Mouse (Mus musculus): ENCODE measurements at regions not wholly inside any gene's neighbourhood (a gene's known extent, or its start where the extent isn't known, plus 50 kb on each side); places are given as distances from the start of the nearest gene placed in this dataset.

DNA sequence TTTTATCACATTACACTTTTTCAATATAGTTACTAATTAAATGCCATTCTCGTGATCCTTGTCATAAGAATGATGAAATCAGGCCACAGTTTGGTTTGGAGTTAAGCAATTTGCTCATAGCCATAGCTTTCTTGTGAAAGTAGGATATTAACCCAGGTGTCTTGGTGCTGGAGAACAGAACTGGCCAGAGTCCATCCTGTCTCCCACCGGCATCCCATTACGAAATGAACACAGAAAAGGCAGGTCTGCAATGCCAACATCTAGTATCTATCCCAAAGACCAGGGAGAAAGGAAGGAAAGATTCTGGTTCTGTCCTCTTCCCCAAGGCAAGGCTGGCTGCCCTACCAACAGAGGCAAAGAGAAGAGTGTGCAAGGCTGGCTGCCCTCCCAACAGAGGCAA, 61.6 kb upstream of the Avpr1a start:
- DNase-seq (ENCODE audit: low spot score in 2 of 2): no peak

- DNase-seq (ENCODE audit: low spot score in 2 of 2): no peak
These were observed 68.5 kb upstream of the Avpr1a start for GRCm38 (mm10) chr10:122379661-122380344.

DNA sequence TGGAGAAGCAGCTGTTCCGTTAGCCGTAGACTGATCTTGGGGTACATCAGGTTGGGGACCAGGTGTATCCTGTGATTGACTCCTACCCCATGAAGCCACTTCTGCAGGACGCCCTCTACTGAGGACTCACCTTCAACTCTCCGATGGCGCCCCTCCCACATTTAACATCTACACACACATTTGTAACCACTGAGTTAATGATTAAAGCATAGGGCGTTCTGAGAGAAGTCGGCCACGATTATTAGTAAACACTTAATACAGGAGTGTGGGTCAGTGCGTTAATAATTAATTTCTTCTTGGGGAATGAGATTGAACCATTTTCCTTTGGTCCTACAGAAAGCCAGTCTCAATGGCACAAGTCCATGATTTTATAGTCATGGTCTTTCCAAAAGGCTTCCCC, 105.0 kb upstream of the Avpr1a start:
- no peak for DNase-seq (ENCODE audit: low spot score in 2 of 2)

- no peak for DNase-seq (ENCODE audit: low spot score in 2 of 2)
These were observed 105.9 kb upstream of the Avpr1a start for GRCm38 (mm10) chr10:122342356-122342755.

DNA sequence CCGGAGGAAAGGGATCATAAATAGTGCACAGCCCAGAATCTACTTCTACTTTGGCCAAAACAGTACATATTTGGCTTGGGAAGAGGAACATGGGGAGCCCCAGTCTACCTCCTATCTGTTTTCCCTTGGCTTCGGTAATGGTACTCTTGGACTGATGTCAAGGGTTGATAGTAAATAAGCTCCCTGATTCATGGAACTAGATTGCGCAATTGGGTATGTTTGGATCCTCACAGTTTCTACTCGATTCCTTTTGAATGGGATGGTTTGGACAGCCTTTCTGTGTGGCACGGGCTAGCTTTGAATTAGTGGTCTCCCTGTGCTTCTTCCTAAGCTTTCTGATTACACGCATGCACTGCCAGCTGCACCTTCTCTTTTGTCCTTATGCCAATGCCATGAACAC, 121.4 kb upstream of the Avpr1a start:
- DNase-seq (ENCODE audit: low spot score in 2 of 2): peak in 1 of 2 experiments; percentile 23

DNA sequence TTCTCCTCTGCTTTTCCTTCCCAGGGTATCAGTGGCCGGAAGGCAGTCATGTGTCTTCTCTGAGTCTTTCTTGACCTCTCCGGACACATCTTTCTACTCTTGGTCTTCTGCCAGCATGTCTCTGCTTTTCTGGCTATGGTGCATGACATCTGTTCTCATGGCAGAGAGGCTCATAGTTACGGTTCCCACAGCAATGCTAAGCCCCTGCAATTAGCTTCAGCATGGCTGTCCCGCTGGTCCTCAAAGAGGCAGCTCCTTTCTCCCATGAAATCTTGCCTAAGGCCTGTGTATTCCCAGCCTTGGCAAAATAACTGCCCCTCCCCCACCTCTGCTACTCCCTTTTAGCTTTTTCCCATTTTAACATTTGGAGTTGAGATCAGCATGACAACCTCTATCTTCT, 129.4 kb upstream of the Avpr1a start:
- DNase-seq (ENCODE audit: low spot score in 2 of 2): no peak

DNA sequence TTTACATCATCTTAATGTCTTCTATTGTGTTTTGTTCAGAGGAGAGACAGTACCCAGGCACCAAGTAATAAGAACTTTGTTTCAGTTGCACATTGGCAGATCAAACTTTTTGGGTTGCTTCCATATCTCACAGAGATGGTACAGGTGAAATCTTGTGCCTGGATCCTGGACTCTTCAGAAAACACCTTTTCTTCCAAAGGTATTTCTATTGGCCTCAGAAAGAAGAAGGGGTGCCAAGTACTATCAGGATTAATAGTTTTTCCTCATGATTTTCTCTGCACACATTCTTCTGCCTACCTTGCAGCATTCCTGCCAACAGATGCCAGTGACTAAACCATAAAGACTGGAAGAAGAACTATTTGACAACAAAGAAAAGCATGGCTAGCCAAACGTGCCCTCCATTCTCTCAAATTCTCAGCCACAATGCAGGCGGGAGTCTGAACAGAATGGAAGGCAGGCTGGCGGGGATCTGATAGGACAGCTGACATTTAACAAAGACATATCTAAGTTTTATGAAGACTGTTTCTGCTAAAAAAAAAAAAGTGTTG, 137.6 kb upstream of the Avpr1a start:
- DNase-seq (ENCODE audit: low spot score in 2 of 2): no peak

DNA sequence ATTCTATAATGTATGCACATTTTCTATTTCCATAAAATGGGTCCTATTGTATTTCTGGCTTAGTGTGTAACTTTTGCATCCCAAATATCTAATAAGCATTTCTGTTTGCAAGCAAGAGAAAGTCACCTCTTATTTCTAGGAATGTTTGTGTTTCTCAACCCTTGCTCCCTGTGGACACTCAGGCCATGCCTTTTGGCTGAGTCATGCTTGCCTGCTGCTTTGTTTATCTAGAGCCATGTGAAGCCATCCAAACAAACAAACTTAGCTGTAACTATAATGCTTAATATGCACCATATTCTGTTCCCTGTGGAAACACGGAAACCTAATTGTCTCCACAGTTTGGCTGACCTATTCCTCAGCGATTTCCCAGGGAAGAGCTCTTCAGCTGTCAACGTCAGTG, 139.6 kb upstream of the Avpr1a start:
- DNase-seq (ENCODE audit: low spot score in 2 of 2): no peak

GRCm38 (mm10) chr10:122302259-122302658, 146.0 kb upstream of the Avpr1a start:
- DNase-seq (ENCODE audit: low spot score in 2 of 2): no peak

- DNase-seq (ENCODE audit: low spot score in 2 of 2): no peak
These were observed 152.3 kb upstream of the Avpr1a start for GRCm38 (mm10) chr10:122295921-122296425.

- no peak for DNase-seq (ENCODE audit: low spot score in 2 of 2)
These were observed 156.7 kb upstream of the Avpr1a start for GRCm38 (mm10) chr10:122291611-122292010.

DNA sequence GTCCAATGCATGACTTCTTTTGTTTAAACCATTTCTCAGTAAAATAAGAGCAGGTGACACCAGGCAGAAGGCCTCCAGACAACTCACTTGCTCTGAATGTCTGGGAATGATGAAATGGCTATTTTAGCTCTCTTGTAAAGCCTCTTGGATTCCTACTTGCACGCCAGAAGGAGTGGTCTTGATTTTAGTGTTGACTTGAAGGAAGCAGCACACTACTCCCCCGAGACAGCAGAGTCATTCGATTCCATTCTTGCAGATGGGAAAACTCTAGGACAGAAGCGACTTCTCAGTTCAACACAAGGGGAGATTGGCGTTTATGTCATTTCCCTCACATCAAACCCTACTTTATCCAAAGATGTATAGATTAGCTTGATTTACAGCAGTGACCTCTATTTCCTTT, 157.2 kb upstream of the Avpr1a start:
- DNase-seq (ENCODE audit: low spot score in 2 of 2): no peak

DNA sequence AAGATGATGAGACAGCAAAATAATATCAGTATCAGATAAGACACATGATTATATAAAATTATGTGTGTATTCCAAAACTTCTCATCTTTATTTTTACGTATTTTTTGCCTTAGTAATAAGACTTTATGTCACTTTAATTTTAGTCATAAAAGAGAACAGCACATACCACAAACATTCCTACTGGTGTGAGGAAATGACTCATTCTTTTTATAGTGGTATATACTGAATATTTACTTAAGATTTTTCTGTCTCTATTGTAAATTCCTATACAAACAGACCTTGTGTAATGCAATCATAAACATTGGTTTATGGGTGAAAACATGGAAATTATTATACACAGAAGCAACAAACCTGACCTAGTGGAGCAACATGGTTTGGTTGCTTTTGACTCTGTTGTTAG, 173.4 kb upstream of the Avpr1a start:
- no peak for DNase-seq (ENCODE audit: low spot score in 2 of 2)

GRCm38 (mm10) chr10:122274181-122274580, 174.1 kb upstream of the Avpr1a start:
- peak in 1 of 2 experiments; percentile 3 for DNase-seq (ENCODE audit: low spot score in 2 of 2)

- no peak for DNase-seq (ENCODE audit: low spot score in 2 of 2)
These were observed 166.9 kb upstream of the Rxylt1 start for GRCm38 (mm10) chr10:122264070-122264469.

GRCm38 (mm10) chr10:122259354-122259753, 162.2 kb upstream of the Rxylt1 start:
- no peak for DNase-seq (ENCODE audit: low spot score in 2 of 2)

DNA sequence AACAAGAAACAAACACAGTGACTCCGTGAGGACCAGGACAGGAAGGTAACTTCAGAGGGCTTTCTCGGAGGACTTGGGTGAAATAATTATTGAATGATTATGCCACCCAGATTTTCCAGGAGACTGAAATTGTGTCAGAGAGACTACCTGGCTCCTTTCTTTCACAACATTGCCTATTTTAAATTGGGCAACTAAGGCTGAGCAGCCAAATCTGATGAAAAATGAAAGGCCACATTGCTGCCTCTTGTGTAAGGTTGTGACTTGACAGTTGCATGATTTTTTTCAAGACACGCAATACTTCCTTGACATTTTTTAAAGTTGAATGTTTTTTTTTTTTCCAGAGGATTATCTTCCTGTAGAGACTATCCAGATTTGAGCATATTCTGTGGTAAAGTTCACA, 161.5 kb upstream of the Rxylt1 start:
- no peak for DNase-seq (ENCODE audit: low spot score in 2 of 2)

GRCm38 (mm10) chr10:122231818-122232217, 134.6 kb upstream of the Rxylt1 start:
- no peak for DNase-seq (ENCODE audit: low spot score in 2 of 2)

DNA sequence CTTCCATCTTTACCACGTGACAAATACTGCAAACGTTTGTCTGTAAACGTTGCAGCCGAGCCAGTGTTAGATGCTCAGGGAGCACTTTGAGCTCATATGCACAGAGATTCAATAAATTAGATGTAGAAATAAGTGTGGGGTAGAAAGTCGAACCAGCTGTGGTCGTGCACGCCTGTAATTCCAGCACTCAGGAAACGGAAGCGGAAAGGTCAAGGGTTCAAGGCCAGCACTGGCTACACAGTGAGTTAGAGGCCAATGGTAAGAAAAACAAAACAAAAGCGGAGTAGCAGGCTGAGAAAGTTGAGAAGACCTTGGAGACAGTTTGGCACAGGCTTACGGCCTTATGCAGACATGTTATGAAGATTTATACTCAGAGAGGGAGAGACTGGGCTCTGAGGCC, 133.6 kb upstream of the Rxylt1 start:
- DNase-seq (ENCODE audit: low spot score in 2 of 2): no peak

DNA sequence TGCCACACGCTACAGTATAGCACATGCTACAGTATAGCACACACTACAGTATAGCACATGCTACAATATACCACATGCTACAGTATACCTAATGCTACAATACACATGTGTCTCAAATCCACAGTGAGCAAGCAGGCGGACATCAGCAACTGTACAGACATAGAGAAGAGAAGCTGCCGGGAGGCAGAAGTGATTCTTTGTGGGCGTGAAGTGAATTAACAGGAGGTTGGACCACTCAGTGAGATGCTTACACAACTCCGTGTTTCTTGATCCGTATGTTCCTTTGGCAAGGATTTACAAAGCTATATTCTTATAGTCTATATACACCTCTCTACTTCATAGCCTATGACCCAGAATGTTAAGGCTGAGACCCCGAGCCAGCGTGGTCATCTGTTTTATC, 128.5 kb upstream of the Rxylt1 start:
- DNase-seq (ENCODE audit: low spot score in 2 of 2): no peak

GRCm38 (mm10) chr10:122223076-122223475, 125.9 kb upstream of the Rxylt1 start:
- no peak for DNase-seq (ENCODE audit: low spot score in 2 of 2)

- DNase-seq (ENCODE audit: low spot score in 2 of 2): no peak
These were observed 120.4 kb upstream of the Rxylt1 start for GRCm38 (mm10) chr10:122217594-122217993.

- no peak for DNase-seq (ENCODE audit: low spot score in 2 of 2)
These were observed 102.6 kb upstream of the Rxylt1 start for GRCm38 (mm10) chr10:122199791-122200190.

GRCm38 (mm10) chr10:122197703-122198102, 100.5 kb upstream of the Rxylt1 start:
- DNase-seq (ENCODE audit: low spot score in 2 of 2): no peak
